Mouse (Mus musculus): ENCODE results near the gene Pkn1. TPM values are rescaled to one million over a fixed set of nuclear protein-coding genes. Genes with fewer than 3 reads are reported as not detected.
A peak's percentile ranks its signal among the peaks of the same experiment; 100 is the strongest.

Gene Pkn1
- polyA plus RNA-seq, 1 experiment from 2014 or later: 27.1 TPM

GRCm38 (mm10) chr8:83669013-83669412 lies 30.0 kb downstream of the Pkn1 start:
- Histone ChIP-seq H3K9me3 (no peaks in the 10 kb centered on the region), H3K36me3 (peaks cover 35% of the 10 kb centered on the region), H3K27ac (replicated peaks) (no peak overlapping the region), H3K27me3 (no peaks in the 10 kb centered on the region), H3K4me1 (replicated peaks) (peaks cover 35% of the 10 kb centered on the region), H3K4me2 (peak overlapping the region; percentile 66; the same call in 1 of the 2 replicates), H3K9ac (no peak overlapping the region), H3K4me3 (no peak overlapping the region)
- WGBS: 78% methylated on average over 16 of the region's 16 CpGs
- ATAC-seq (ENCODE audit: low FRiP score, low read depth): no peak

DNA sequence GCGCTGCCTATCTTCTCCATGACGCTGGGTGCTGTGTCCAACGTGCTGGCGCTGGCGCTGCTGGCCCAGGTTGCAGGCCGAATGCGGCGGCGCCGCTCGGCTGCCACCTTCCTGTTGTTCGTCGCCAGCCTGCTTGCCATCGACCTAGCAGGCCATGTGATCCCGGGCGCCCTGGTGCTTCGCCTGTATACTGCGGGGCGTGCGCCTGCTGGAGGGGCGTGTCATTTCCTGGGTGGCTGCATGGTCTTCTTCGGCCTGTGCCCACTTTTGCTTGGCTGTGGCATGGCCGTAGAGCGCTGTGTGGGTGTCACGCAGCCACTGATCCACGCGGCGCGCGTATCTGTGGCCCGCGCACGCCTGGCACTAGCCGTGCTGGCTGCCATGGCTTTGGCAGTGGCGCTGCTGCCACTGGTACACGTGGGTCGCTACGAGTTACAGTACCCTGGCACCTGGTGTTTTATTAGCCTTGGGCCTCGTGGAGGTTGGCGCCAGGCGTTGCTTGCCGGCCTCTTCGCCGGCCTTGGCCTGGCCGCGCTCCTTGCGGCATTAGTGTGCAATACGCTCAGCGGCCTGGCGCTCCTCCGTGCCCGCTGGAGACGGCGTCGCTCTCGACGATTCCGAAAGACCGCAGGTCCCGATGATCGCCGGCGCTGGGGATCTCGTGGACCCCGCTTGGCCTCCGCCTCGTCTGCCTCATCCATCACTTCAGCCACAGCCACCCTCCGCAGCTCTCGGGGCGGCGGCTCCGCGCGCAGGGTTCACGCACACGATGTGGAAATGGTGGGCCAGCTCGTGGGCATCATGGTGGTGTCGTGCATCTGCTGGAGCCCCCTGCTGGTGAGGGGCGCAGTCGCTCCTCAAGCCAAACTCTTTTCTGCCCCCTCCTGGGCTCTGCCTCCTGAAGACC lies 30.7 kb downstream of the Pkn1 start:
- H3K27me3 ChIP-seq: no peaks in the 10 kb centered on the region
- peak overlapping the region; percentile 57 for H3K27ac ChIP-seq (replicated peaks)
- H3K4me1 ChIP-seq (replicated peaks): peaks cover 35% of the 10 kb centered on the region
- no peaks in the 10 kb centered on the region for H3K9me3 ChIP-seq
- peak overlapping the region; percentile 38 for H3K9ac ChIP-seq
- H3K4me3 ChIP-seq: peak overlapping the region; percentile 32
- peak; percentile 46 for ATAC-seq (ENCODE audit: low FRiP score, low read depth)
- H3K36me3 ChIP-seq: peaks cover 33% of the 10 kb centered on the region
- peak overlapping the region; percentile 66 for H3K4me2 ChIP-seq
- 20% methylated on average over 80 of the region's 80 CpGs for WGBS

GRCm38 (mm10) chr8:83667526-83667925 lies 31.5 kb downstream of the Pkn1 start:
- Histone ChIP-seq H3K4me3 (no peak overlapping the region), H3K4me1 (replicated peaks) (peaks cover 37% of the 10 kb centered on the region), H3K27ac (replicated peaks) (peak overlapping the region; percentile 57; the same call in 1 of the 2 replicates), H3K36me3 (peaks cover 26% of the 10 kb centered on the region), H3K9me3 (no peaks in the 10 kb centered on the region), H3K9ac (no peak overlapping the region), H3K4me2 (peak overlapping the region; percentile 66), H3K27me3 (no peaks in the 10 kb centered on the region)
- WGBS: 81% methylated on average over 10 of the region's 10 CpGs
- no peak for ATAC-seq (ENCODE audit: low FRiP score, low read depth)

- H3K9ac ChIP-seq: no peak overlapping the region
- no peak for ATAC-seq (ENCODE audit: low FRiP score, low read depth)
- WGBS: 75% methylated on average over 3 of the region's 3 CpGs
Observed at GRCm38 (mm10) chr8:83666866-83667234, 32.1 kb downstream of the Pkn1 start.

GRCm38 (mm10) chr8:83665969-83666865 lies 32.8 kb downstream of the Pkn1 start, which contains the start of gene Ptger1:
TSS of gene Ptger1 (plus strand) at chr8:83666678.
- no peaks in the 10 kb centered on the region for H3K9me3 ChIP-seq
- WGBS: 41% methylated on average over 14 of the region's 14 CpGs
- H3K27ac ChIP-seq (replicated peaks): peak within 1 kb of the TSS; percentile 5; the same call in 1 of the 2 replicates
- no peaks in the 10 kb centered on the region for H3K27me3 ChIP-seq
- peaks cover 13% of the 10 kb centered on the region for H3K36me3 ChIP-seq
- ATAC-seq (ENCODE audit: low FRiP score, low read depth): no peak
- H3K4me3 ChIP-seq: no peak within 1 kb of the TSS
- H3K4me2 ChIP-seq: no peak within 1 kb of the TSS
- no peak within 1 kb of the TSS for H3K9ac ChIP-seq
- H3K4me1 ChIP-seq (replicated peaks): peaks cover 48% of the 10 kb centered on the region

More at GRCm38 (mm10) chr8:83666866-83667234, 32.1 kb downstream of the Pkn1 start:
- Histone ChIP-seq H3K4me3 (no peak overlapping the region), H3K4me1 (replicated peaks) (peaks cover 43% of the 10 kb centered on the region), H3K4me2 (no peak overlapping the region), H3K27ac (replicated peaks) (peak overlapping the region; percentile 5; the same call in 1 of the 2 replicates), H3K36me3 (peaks cover 19% of the 10 kb centered on the region), H3K27me3 (no peaks in the 10 kb centered on the region), H3K9me3 (no peaks in the 10 kb centered on the region)

DNA sequence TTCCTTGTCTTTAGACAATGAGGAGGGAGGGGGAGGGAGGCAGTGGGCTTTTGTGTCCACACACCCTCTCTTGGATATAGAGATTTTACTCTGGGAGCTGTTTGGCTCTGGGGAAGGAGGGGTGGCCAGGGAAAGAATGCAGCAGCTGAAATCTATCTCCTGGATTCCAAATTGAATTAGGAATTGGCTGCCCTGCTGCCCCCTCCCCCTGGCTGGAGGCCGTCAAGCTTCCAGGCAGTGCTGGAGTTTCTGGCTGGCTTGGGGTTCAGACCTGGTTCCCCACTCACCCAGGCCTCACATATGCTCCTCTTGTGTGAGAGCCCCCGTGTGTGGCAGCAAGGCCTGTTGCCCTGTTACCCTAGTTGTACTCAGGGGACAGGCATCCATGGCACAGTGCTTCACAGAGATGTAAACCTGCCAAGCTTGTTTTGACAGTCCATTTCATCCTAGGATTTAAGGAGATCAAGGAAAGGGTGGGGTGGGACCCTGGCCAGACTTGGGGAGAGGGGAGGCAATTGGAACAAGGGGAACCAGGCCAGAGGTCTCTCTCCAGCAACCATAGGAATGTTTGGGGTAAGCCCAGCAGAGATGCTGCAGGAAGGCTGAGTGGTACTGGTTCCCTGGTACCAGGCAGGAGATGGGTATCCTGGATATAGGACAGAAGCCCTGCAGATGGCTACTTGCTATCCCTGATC lies 33.9 kb downstream of the Pkn1 start:
- no peaks in the 10 kb centered on the region for H3K9me3 ChIP-seq
- H3K4me3 ChIP-seq: no peak overlapping the region
- peaks cover 3% of the 10 kb centered on the region; the same call in 1 of the 2 replicates for H3K36me3 ChIP-seq
- no peaks in the 10 kb centered on the region for H3K27me3 ChIP-seq
- WGBS: 51% methylated on average over 2 of the region's 2 CpGs
- H3K4me1 ChIP-seq (replicated peaks): peaks cover 59% of the 10 kb centered on the region
- ATAC-seq (ENCODE audit: low FRiP score, low read depth): no peak
- H3K4me2 ChIP-seq: no peak overlapping the region
- H3K27ac ChIP-seq (replicated peaks): no peak overlapping the region
- no peak overlapping the region for H3K9ac ChIP-seq

- Histone ChIP-seq H3K4me3 (no peak overlapping the region), H3K9me3 (no peaks in the 10 kb centered on the region), H3K27me3 (no peaks in the 10 kb centered on the region), H3K36me3 (no peaks in the 10 kb centered on the region), H3K9ac (no peak overlapping the region), H3K27ac (replicated peaks) (no peak overlapping the region), H3K4me2 (no peak overlapping the region), H3K4me1 (replicated peaks) (peaks cover 62% of the 10 kb centered on the region)
- ATAC-seq (ENCODE audit: low FRiP score, low read depth): no peak
- WGBS: 88% methylated on average over 13 of the region's 13 CpGs
Observed at GRCm38 (mm10) chr8:83664096-83664495, 34.9 kb downstream of the Pkn1 start.

- Histone ChIP-seq H3K27ac (replicated peaks) (0 out of 2 replicates have a peak overlapping the region, but pooled peaks have one; percentile 3), H3K36me3 (no peaks in the 10 kb centered on the region), H3K9ac (no peak overlapping the region), H3K4me1 (replicated peaks) (peaks cover 49% of the 10 kb centered on the region), H3K4me2 (no peak overlapping the region), H3K4me3 (no peak overlapping the region), H3K27me3 (no peaks in the 10 kb centered on the region), H3K9me3 (no peaks in the 10 kb centered on the region)
- ATAC-seq (ENCODE audit: low FRiP score, low read depth): peak; percentile 31; the same call in 1 of the 2 replicates
- 11% methylated on average over 4 of the region's 4 CpGs for WGBS
Observed at GRCm38 (mm10) chr8:83662421-83662826, 36.6 kb downstream of the Pkn1 start.

DNA sequence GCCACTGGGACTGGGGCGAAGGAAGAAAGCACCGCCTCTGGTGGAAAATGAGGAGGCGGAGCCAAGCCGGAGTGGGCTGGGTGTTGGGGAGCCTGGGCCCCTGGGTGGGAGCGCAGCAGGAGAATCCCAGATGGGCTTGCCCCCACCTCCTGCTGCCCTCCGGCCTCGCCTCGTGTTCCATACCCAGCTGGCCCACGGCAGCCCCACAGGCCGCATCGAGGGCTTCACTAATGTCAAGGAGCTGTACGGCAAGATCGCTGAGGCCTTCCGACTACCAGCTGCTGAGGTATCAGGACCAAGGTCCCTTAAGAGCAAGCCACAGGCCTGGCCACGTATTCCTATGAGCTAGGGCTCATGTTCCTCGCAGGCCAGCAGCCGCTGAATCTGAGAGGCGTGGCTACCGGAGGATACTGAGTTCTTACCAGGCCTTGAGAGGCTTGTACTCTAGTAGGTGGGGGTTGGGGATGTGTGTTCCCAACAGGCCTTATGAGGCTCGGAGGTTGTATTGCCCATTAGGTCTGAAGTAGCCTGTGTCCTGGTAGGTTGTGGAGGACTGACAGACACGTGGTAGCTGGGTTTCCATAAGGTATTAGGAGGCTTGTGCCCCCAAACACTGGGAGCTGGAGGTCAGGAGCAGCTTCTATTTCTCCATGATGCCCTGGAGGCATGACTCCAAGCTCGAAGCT lies 37.8 kb downstream of the Pkn1 start:
- ATAC-seq (ENCODE audit: low FRiP score, low read depth): peak; percentile 19; the same call in 1 of the 2 replicates
- no peaks in the 10 kb centered on the region for H3K9me3 ChIP-seq
- H3K27ac ChIP-seq (replicated peaks): 0 out of 2 replicates have a peak overlapping the region, but pooled peaks have one; percentile 35
- no peaks in the 10 kb centered on the region for H3K36me3 ChIP-seq
- no peak overlapping the region for H3K9ac ChIP-seq
- 26% methylated on average over 22 of the region's 22 CpGs for WGBS
- peaks cover 38% of the 10 kb centered on the region for H3K4me1 ChIP-seq (replicated peaks)
- H3K4me3 ChIP-seq: no peak overlapping the region
- H3K27me3 ChIP-seq: no peaks in the 10 kb centered on the region
- peak overlapping the region; percentile 27; the same call in 1 of the 2 replicates for H3K4me2 ChIP-seq

DNA sequence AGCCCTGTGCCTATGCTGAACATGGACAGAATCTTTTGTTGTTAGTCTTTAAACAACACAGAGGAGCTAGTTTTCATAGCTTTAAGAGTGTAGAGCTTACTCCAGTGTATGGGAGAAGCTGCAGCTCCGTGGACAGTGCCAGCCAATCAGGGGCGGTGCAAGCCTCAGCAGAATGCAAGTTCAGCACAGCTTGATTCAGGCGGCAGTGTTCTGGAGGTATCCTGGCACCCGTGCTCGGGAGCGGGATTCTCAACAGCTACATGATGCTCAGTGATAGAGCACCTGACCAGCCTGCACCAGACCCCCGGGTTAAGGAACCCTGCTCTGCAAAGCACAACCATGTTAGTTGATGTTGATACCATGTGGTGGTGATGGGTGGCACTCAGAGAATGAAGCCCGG lies 38.4 kb downstream of the Pkn1 start:
- H3K36me3 ChIP-seq: no peaks in the 10 kb centered on the region
- H3K27me3 ChIP-seq: no peaks in the 10 kb centered on the region
- no peaks in the 10 kb centered on the region for H3K9me3 ChIP-seq
- ATAC-seq (ENCODE audit: low FRiP score, low read depth): peak; percentile 3; the same call in 1 of the 2 replicates
- peak overlapping the region; percentile 27; the same call in 1 of the 2 replicates for H3K4me2 ChIP-seq
- 0 out of 2 replicates have a peak overlapping the region, but pooled peaks have one; percentile 35 for H3K27ac ChIP-seq (replicated peaks)
- peaks cover 36% of the 10 kb centered on the region for H3K4me1 ChIP-seq (replicated peaks)
- WGBS: 7% methylated on average over 8 of the region's 8 CpGs
- H3K4me3 ChIP-seq: no peak overlapping the region
- no peak overlapping the region for H3K9ac ChIP-seq

Measured in hindbrain, embryonic 15.5 days (tissue).